Comparison of ENCODE assay signal across 8 mouse cellular contexts in the genomic region with DNA sequence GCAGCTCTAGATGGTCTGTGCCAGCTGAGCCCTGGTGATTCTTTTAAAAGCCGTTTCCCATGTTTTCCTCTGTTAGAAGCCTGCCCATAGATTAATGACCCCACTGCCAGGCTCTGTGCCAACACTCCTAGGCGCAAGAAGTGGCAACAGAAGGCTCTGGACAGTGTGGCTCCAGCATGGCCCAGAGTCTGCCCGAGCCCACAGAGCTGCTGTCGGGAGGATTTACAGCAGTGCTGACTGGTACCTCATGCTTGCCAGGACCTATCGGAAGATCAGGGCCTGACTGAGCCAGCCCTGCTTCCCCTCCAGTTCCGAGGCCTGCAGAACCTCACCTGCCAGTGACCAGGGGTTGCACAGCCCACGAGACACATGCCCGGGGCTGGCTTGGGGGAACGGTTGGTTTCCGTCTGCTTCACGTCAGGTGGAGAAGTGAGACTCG.
DNase-seq lines count a peak whose midpoint lies in the region; ATAC-seq and TF ChIP-seq lines count a peak whose summit lies in the region.

No protein-coding gene starts in this region.

- no peak for ATAC-seq in frontal cortex, adult (ENCODE audit: low TSS enrichment)

- TF ChIP-seq CTCF in gastrocnemius, adult 2 months (IDR thresholded peaks at IDR 0.05) = no peak
- TF ChIP-seq CTCF in testis, adult 2 months (IDR thresholded peaks at IDR 0.05; ENCODE audit: control insufficient read depth, insufficient read depth, insufficient replicate concordance, low read depth, low read length) = no peak

- DNase-seq in gastrocnemius, adult 2 months = peak; percentile 41
- no peak for DNase-seq in gastrocnemius, postnatal 36 days
- DNase-seq in testis, postnatal 14 days (ENCODE audit: low spot score) = no peak
- peak; percentile 49 to 56 for DNase-seq in kidney, postnatal 25 days
- DNase-seq in embryo, embryonic 9.5 days (ENCODE audit: extremely low spot score) = no peak
- no peak for DNase-seq in left cerebral cortex, postnatal 14 days (ENCODE audit: low spot score in 2 of 2)

- TF ChIP-seq POLR2A in testis, adult 2 months (IDR thresholded peaks at IDR 0.05; ENCODE audit: control insufficient read depth, low read depth, low read length) = no peak

- H3K27ac ChIP-seq in gastrocnemius, adult 2 months = peak overlapping the region; percentile 6; the same call in 1 of the 2 replicates
- peak overlapping the region; percentile 62 for H3K27ac ChIP-seq in testis, adult 2 months (ENCODE audit: control insufficient read depth, insufficient read depth, low read depth, low read length)

- H3K4me1 ChIP-seq in testis, adult 2 months (ENCODE audit: control insufficient read depth, insufficient read depth, low read length) = peaks cover 17% of the 10 kb centered on the region

- H3K4me3 ChIP-seq in gastrocnemius, adult 2 months = peak overlapping the region; percentile 22
- H3K4me3 ChIP-seq in testis, adult 2 months (ENCODE audit: control insufficient read depth, low read depth, low read length) = peak overlapping the region; percentile 56

- intact Hi-C loops in gastrocnemius, adult 2 months (cut with DNase I) = no loop called here
- intact Hi-C loops in gastrocnemius, postnatal 36 days (cut with DNase I) = loop anchor here (5.0 kb wide), 1 partner anchor 61 kb away; no protein-coding TSS in a partner anchor
- intact Hi-C loops in left cerebral cortex, postnatal 14 days (cut with DNase I) = no loop called here

- H3K27me3 ChIP-seq in testis, adult 2 months (ENCODE audit: control insufficient read depth, insufficient read depth, low read length) = no peaks in the 10 kb centered on the region

- no peaks in the 10 kb centered on the region for H3K36me3 ChIP-seq in testis, adult 2 months (ENCODE audit: control insufficient read depth, insufficient read depth, low read length)

Comparison
In these comparisons a context has a peak if more than half of its experiments do, and no peak if none do; other contexts are left out.
1. DNase-seq: peak in gastrocnemius, adult 2 months (single experiment) and kidney, postnatal 25 days (2 of 2); none in gastrocnemius, postnatal 36 days (0 of 2), testis, postnatal 14 days (single experiment), embryo, embryonic 9.5 days (single experiment) and left cerebral cortex, postnatal 14 days (0 of 2).